Mouse (Mus musculus) liver, embryonic 13.5 days (tissue): ENCODE measurements around the gene Mef2c. TPM values are rescaled to one million over a fixed set of nuclear protein-coding genes. Genes with fewer than 3 reads are reported as not detected.

ENCODE experiments used
- ATAC-seq: fragments of 200-750 bp; cut with Nextera tagmentation; 2 replicates; pipeline ENCODE4 v1.8.0; 2017; ENCODE audit warnings: low read depth, mild to moderate bottlenecking, moderate number of reproducible peaks, moderate library complexity
- DNase-seq: peaks from one replicate; pipeline ENCODE4 v3.0.0; 2022
- H3K27ac ChIP-seq: fragments of 300-500 bp; sonication (generic); 2 replicates; pipeline ENCODE4 v1.5.1; 2015; ENCODE audit warnings: moderate library complexity, mild to moderate bottlenecking, inconsistent platforms
- H3K27me3 ChIP-seq: fragments of 300-500 bp; sonication (generic); 2 replicates; pipeline ENCODE4 v1.6.1; 2015; ENCODE audit warnings: mild to moderate bottlenecking, inconsistent platforms
- H3K36me3 ChIP-seq: fragments of 300-500 bp; sonication (generic); 2 replicates; pipeline ENCODE4 v1.6.1; 2015; ENCODE audit warnings: mild to moderate bottlenecking, inconsistent platforms
- H3K4me1 ChIP-seq: fragments of 300-500 bp; sonication (generic); replicated peaks from 2 replicates; pipeline ENCODE4 v1.6.1; 2015; ENCODE audit warnings: inconsistent platforms
- H3K4me2 ChIP-seq: fragments of 300-500 bp; sonication (generic); 2 replicates; pipeline ENCODE4 v1.6.1; 2015; ENCODE audit warnings: inconsistent platforms, mild to moderate bottlenecking, moderate library complexity
- H3K4me3 ChIP-seq: fragments of 300-500 bp; sonication (generic); replicated peaks from 2 replicates; pipeline ENCODE4 v1.5.1; 2015; ENCODE audit warnings: mild to moderate bottlenecking, inconsistent platforms
- H3K9ac ChIP-seq: fragments of 300-500 bp; sonication (generic); 2 replicates; pipeline ENCODE4 v1.6.1; 2015; ENCODE audit warnings: mild to moderate bottlenecking, inconsistent platforms
- H3K9me3 ChIP-seq: fragments of 300-500 bp; sonication (generic); replicated peaks from 2 replicates; pipeline ENCODE4 v1.6.1; 2016; ENCODE audit warnings: inconsistent platforms
- WGBS: fragments of 180-500 bp; shearing (Covaris S2); methylation state at CpG from one replicate; pipeline ENCODE4 v1.1.7; 2015; ENCODE audit not compliant: insufficient replicate concordance; 5-methylcytosine and 5-hydroxymethylcytosine counted together
- polyA plus RNA-seq: library from polyadenylated mRNA; unstranded; fragments of >200 nt; fragmentation: Nextera tagmentation; extraction: Ambion mirVana; gene quantifications from 2 replicates; pipeline ENCODE4 v1.2.1, GENCODE M21; 2015

Mef2c gene
- polyA plus RNA-seq, 1 experiment from 2014 or later: 15.4 TPM

- WGBS: 65% methylated on average over 6 of the region's 6 CpGs
- DNase-seq: no peak
- H3K27ac ChIP-seq: no peak overlapping the region
These were observed 93.3 kb downstream of the Mef2c start for GRCm38 (mm10) chr13:83596989-83597738.

GRCm38 (mm10) chr13:83597739-83598210 lies 93.9 kb downstream of the Mef2c start:
- ATAC-seq (no peak), DNase-seq (no peak)
- Histone ChIP-seq H3K9ac (no peak overlapping the region), H3K27me3 (no peaks in the 10 kb centered on the region), H3K27ac (no peak overlapping the region), H3K4me2 (no peak overlapping the region), H3K9me3 (no peaks in the 10 kb centered on the region), H3K4me3 (no peak overlapping the region), H3K4me1 (peaks cover 3% of the 10 kb centered on the region; the same call in 1 of the 2 replicates), H3K36me3 (no peaks in the 10 kb centered on the region)
- WGBS: 85% methylated on average over 3 of the region's 3 CpGs

More at GRCm38 (mm10) chr13:83596989-83597738, 93.3 kb downstream of the Mef2c start:
- no peak overlapping the region for H3K4me3 ChIP-seq
- H3K4me2 ChIP-seq: no peak overlapping the region
- H3K27me3 ChIP-seq: no peaks in the 10 kb centered on the region
- ATAC-seq: no peak
- H3K9ac ChIP-seq: no peak overlapping the region
- no peaks in the 10 kb centered on the region for H3K9me3 ChIP-seq
- no peaks in the 10 kb centered on the region for H3K36me3 ChIP-seq
- no peaks in the 10 kb centered on the region for H3K4me1 ChIP-seq

GRCm38 (mm10) chr13:83600301-83600700 lies 96.5 kb downstream of the Mef2c start:
- DNase-seq (no peak), ATAC-seq (no peak)
- H3K27me3 ChIP-seq: no peaks in the 10 kb centered on the region
- H3K9me3 ChIP-seq: no peaks in the 10 kb centered on the region
- no peak overlapping the region for H3K4me3 ChIP-seq
- H3K27ac ChIP-seq: no peak overlapping the region
- H3K4me2 ChIP-seq: no peak overlapping the region
- H3K4me1 ChIP-seq: peaks cover 4% of the 10 kb centered on the region; the same call in 1 of the 2 replicates
- H3K36me3 ChIP-seq: no peaks in the 10 kb centered on the region
- H3K9ac ChIP-seq: no peak overlapping the region

- Histone ChIP-seq H3K27me3 (no peaks in the 10 kb centered on the region), H3K9ac (no peak overlapping the region), H3K4me1 (peaks cover 4% of the 10 kb centered on the region; the same call in 1 of the 2 replicates), H3K4me3 (no peak overlapping the region), H3K27ac (no peak overlapping the region), H3K4me2 (no peak overlapping the region), H3K9me3 (no peaks in the 10 kb centered on the region), H3K36me3 (no peaks in the 10 kb centered on the region)
- no peak for ATAC-seq
- 82% methylated on average over 4 of the region's 4 CpGs for WGBS
- DNase-seq: no peak
These were observed 97.9 kb downstream of the Mef2c start for GRCm38 (mm10) chr13:83601741-83602140.

GRCm38 (mm10) chr13:83603373-83604265 lies 99.8 kb downstream of the Mef2c start:
- H3K9me3 ChIP-seq: no peaks in the 10 kb centered on the region
- WGBS: 47% methylated on average over 6 of the region's 7 CpGs
- no peak for ATAC-seq
- H3K4me3 ChIP-seq: no peak overlapping the region
- DNase-seq: no peak
- peaks cover 4% of the 10 kb centered on the region; the same call in 1 of the 2 replicates for H3K4me1 ChIP-seq
- no peaks in the 10 kb centered on the region for H3K36me3 ChIP-seq
- H3K27me3 ChIP-seq: no peaks in the 10 kb centered on the region
- H3K4me2 ChIP-seq: no peak overlapping the region
- H3K9ac ChIP-seq: no peak overlapping the region
- no peak overlapping the region for H3K27ac ChIP-seq

GRCm38 (mm10) chr13:83604320-83604719 lies 100.5 kb downstream of the Mef2c start:
- no peaks in the 10 kb centered on the region for H3K9me3 ChIP-seq
- H3K27ac ChIP-seq: no peak overlapping the region
- no peak for DNase-seq
- no peak overlapping the region for H3K4me2 ChIP-seq
- peaks cover 9% of the 10 kb centered on the region for H3K4me1 ChIP-seq
- H3K4me3 ChIP-seq: no peak overlapping the region
- 65% methylated on average over 3 of the region's 3 CpGs for WGBS
- H3K36me3 ChIP-seq: no peaks in the 10 kb centered on the region
- H3K27me3 ChIP-seq: no peaks in the 10 kb centered on the region
- ATAC-seq: no peak
- H3K9ac ChIP-seq: no peak overlapping the region

GRCm38 (mm10) chr13:83604785-83605184 lies 101.0 kb downstream of the Mef2c start:
- DNase-seq: no peak
- Histone ChIP-seq H3K4me2 (no peak overlapping the region), H3K27ac (no peak overlapping the region), H3K36me3 (no peaks in the 10 kb centered on the region), H3K4me3 (no peak overlapping the region), H3K9ac (no peak overlapping the region), H3K9me3 (no peaks in the 10 kb centered on the region), H3K27me3 (no peaks in the 10 kb centered on the region), H3K4me1 (peaks cover 9% of the 10 kb centered on the region)
- WGBS: 74% methylated on average over 4 of the region's 4 CpGs
- ATAC-seq: no peak

- no peak overlapping the region for H3K4me3 ChIP-seq
- peaks cover 8% of the 10 kb centered on the region for H3K4me1 ChIP-seq
- no peaks in the 10 kb centered on the region for H3K27me3 ChIP-seq
- no peak overlapping the region for H3K27ac ChIP-seq
- 45% methylated on average over 4 of the region's 4 CpGs for WGBS
- DNase-seq: no peak
- no peak for ATAC-seq
- H3K9ac ChIP-seq: no peak overlapping the region
- no peaks in the 10 kb centered on the region for H3K36me3 ChIP-seq
- no peaks in the 10 kb centered on the region for H3K9me3 ChIP-seq
- no peak overlapping the region for H3K4me2 ChIP-seq
These were observed 104.2 kb downstream of the Mef2c start for GRCm38 (mm10) chr13:83607883-83608581.

- Histone ChIP-seq H3K4me2 (no peak overlapping the region), H3K27ac (0 out of 2 replicates have a peak overlapping the region, but pooled peaks have one; percentile 1), H3K36me3 (no peaks in the 10 kb centered on the region), H3K27me3 (no peaks in the 10 kb centered on the region), H3K4me3 (no peak overlapping the region), H3K9me3 (no peaks in the 10 kb centered on the region), H3K9ac (no peak overlapping the region), H3K4me1 (peaks cover 8% of the 10 kb centered on the region)
- no peak for DNase-seq
- no peak for ATAC-seq
- 37% methylated on average over 3 of the region's 3 CpGs for WGBS
These were observed 105.2 kb downstream of the Mef2c start for GRCm38 (mm10) chr13:83608851-83609516.

GRCm38 (mm10) chr13:83609517-83609878 lies 105.7 kb downstream of the Mef2c start:
- DNase-seq (no peak), ATAC-seq (no peak)
- WGBS: 36% methylated on average over 3 of the region's 3 CpGs
- Histone ChIP-seq H3K9ac (no peak overlapping the region), H3K4me2 (no peak overlapping the region), H3K36me3 (no peaks in the 10 kb centered on the region), H3K27me3 (no peaks in the 10 kb centered on the region), H3K27ac (no peak overlapping the region), H3K4me1 (peaks cover 8% of the 10 kb centered on the region), H3K4me3 (no peak overlapping the region), H3K9me3 (no peaks in the 10 kb centered on the region)

- no peak for DNase-seq
- 74% methylated on average over 8 of the region's 8 CpGs for WGBS
These were observed 106.3 kb downstream of the Mef2c start for GRCm38 (mm10) chr13:83610124-83610523.

More at GRCm38 (mm10) chr13:83610124-83610523, 106.3 kb downstream of the Mef2c start:
- Histone ChIP-seq H3K9ac (no peak overlapping the region), H3K27me3 (no peaks in the 10 kb centered on the region), H3K9me3 (no peaks in the 10 kb centered on the region), H3K4me1 (peaks cover 8% of the 10 kb centered on the region), H3K4me3 (no peak overlapping the region), H3K36me3 (no peaks in the 10 kb centered on the region), H3K4me2 (no peak overlapping the region), H3K27ac (no peak overlapping the region)
- no peak for ATAC-seq
